Mouse (Mus musculus) fat pad, adult 2 months (tissue): ENCODE results near the gene Rad23b.
"Not testable (repeated sequence)": the region's sequence is repeated elsewhere in the genome, so short reads cannot be mapped to it uniquely, and the experiment has no call there.

ENCODE experiments used
- DNase-seq: peaks from one replicate; pipeline ENCODE4 v3.0.0-alpha.2; 2011; ENCODE audit warnings: low read depth, low spot score; ENCODE audit errors: extremely low read depth

Rad23b gene

DNA sequence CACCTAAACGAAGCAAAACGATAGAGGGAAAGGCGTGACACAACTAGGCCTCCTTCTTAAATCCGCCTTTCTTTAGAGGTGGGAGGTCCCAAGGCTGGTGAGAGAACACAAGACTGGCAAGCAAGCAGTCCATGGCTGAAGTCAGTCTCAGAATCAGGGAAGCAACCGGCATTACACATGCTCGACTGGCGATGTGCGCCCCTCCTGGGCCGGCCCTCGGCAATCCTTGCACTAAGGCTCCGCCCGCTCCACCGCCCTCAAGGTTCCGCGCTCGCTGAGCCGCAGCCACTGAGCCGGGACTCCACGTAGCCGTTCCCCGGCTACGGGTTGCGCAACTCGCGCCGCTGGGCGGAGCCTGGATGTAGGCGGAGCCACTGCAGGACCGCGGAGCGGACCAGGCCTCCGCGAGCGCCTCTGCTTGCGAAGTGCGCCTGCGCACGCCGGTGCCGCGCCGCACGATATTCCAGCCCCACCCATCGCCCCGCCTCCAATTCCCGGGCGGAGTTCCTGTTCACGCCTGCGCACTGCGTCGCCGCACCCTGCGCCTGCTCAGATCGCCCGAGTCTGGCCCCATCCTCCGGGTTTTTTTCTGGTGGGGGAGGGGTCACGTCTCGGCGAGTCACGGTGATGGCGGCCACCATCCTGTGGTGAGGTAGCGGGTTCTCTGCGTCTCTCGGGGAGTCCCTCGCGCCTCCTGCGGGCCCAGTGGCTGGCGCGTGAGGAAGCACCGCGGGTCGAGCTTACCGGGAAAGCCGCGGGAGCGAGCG, at the start of gene Rad23b:
TSS of gene Rad23b (plus strand) at position 592 of the 767 bp plus-strand sequence.
- no peak for DNase-seq

GRCm38 (mm10) chr4:55304121-55304520, 45.7 kb upstream of the Rad23b start:
- no peak for DNase-seq

- no peak for DNase-seq
Observed at GRCm38 (mm10) chr4:55306636-55307035, 43.2 kb upstream of the Rad23b start.

- no peak for DNase-seq
Observed at GRCm38 (mm10) chr4:55316726-55317125, 33.1 kb upstream of the Rad23b start.

DNA sequence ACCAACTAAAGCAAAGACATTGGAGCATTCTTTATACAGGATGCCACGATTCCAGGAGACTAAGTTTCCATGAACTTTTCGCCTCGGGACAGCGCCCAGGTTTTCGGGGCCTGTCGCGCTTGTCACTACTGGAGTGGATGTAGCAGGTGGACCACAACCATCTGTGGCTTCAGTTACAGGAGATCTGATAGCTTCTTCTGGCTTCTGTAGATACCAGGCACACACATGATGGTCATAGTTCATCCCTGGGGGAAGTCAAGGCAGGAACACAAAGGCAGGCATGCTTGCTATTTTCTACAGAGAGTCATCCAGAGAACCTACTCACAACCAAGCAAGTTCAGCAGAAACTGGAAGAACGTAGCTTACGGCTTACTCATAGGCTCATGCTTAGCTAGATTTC, 31.5 kb upstream of the Rad23b start:
- DNase-seq = not testable (repeated sequence)

DNA sequence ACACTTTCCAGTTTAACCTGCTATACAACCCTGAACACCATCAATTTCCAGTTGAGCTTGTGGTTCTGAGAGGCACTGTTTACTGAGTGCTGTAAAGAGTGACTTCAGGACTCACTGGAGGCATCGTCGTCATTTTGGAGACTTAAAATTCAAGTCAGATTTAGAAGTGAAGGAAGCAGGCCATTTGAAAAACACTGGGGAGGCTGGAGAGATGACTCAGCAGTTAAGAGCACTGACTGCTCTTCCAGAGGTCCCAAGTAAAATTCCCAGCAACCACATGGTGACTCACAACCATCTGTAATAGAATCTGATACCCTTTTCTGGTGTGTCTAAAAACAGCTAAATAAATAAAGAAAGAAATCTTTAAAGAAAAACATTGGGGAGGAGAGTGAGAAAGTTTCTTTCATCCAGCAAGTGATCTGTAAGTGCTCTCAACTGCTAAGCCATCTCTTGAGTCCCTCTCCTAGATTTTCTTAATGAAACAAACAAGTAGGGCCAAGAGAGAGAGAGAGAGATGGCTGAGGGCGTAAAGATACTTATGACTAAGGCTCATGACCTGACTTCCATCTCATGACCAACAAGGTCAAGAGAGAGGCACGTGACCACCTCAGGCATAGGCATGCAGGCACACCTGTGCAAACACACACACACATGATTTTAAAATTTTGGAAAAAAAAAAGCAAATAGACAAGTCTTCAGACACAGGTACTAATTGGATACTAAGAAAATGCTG, 23.9 kb upstream of the Rad23b start:
- DNase-seq = no peak

GRCm38 (mm10) chr4:55327508-55327907, 22.3 kb upstream of the Rad23b start:
- DNase-seq = no peak

- DNase-seq = no peak
Observed at GRCm38 (mm10) chr4:55328471-55328870, 21.4 kb upstream of the Rad23b start.

GRCm38 (mm10) chr4:55328928-55329327, 20.9 kb upstream of the Rad23b start:
- not testable (repeated sequence) for DNase-seq

GRCm38 (mm10) chr4:55329621-55330346, 20.1 kb upstream of the Rad23b start:
- DNase-seq = peak; percentile 62

GRCm38 (mm10) chr4:55335030-55335770, 14.6 kb upstream of the Rad23b start:
- no peak for DNase-seq

- no peak for DNase-seq
Observed at GRCm38 (mm10) chr4:55338905-55339304, 10.9 kb upstream of the Rad23b start.

DNA sequence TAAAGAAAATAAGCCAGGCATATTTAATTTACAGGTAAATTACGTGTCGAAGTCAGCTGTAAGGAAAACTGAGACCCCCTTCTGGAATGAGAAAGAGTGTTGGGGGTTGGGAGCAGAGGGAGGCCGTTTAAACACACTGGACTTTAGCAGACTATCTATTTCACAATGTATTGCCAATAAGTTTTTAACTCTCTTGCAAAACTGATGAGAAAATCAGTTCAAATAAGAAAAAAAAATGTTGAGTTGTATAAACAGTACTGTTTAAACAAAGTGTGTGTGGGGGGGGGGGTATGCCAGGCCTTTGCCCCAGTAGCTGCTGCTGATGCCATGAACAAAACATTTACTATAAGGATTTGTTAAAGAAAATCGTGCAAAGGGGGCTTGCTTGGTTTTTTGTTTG, 10.5 kb upstream of the Rad23b start:
- no peak for DNase-seq

DNA sequence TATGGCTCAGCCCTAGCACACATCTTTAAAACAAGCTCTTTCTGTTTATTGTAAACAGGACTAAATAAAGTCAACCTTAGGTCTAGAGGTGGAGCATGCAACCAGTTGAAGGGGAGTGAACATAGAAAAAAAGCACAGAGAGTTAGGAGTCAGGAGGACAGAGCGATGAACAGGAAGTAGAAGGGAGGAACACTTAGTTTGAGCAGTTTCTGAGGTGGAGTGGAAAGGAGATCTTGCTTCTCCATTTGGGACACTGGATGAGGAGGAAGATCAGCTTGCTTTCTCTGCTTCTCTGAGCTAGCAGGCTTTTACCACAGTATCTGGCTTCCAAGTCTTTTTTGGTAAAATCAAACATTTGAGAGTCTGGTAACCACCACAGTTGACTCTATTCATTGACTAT, 8.0 kb upstream of the Rad23b start:
- no peak for DNase-seq

DNA sequence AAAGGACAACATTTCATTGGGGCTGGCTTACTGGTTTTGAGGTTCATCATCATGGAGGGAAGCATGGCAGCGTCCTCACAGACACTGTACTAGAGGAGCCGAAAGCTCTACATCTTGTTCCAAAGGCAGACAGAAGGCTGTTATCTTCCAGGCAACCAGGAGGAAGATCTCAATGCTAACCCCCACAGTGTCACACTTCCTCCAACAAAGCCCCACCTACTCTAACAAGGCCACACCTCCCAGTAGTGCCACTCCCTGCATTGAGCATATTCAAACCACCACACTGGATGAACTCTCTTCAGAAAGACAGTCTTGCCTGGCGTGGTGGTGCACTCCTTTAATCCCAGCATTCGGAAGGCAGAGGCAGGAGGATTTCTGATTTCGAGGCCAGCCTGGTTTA, 7.2 kb upstream of the Rad23b start:
- DNase-seq = no peak

DNA sequence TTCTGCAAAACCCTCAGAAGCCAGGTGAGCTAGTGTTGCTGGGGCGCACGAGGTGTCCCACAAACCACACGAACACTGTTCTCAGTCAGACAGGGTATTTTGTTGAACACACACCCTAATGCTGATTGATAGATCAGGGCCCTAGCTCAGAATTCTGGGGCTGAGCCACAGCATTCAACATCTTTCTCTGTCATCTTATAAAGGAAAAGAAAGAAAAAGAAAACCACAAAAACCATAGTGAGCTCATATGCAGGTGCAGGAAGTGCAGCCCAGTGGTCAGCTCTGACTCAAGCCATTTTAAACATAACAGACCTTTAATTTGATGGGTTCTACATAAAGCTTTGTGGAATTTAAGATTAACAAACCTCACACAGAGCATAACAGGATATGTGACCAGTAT, 6.6 kb upstream of the Rad23b start:
- no peak for DNase-seq

- no peak for DNase-seq
Observed at GRCm38 (mm10) chr4:55348759-55349451, 938 bp upstream of the Rad23b start.

DNA sequence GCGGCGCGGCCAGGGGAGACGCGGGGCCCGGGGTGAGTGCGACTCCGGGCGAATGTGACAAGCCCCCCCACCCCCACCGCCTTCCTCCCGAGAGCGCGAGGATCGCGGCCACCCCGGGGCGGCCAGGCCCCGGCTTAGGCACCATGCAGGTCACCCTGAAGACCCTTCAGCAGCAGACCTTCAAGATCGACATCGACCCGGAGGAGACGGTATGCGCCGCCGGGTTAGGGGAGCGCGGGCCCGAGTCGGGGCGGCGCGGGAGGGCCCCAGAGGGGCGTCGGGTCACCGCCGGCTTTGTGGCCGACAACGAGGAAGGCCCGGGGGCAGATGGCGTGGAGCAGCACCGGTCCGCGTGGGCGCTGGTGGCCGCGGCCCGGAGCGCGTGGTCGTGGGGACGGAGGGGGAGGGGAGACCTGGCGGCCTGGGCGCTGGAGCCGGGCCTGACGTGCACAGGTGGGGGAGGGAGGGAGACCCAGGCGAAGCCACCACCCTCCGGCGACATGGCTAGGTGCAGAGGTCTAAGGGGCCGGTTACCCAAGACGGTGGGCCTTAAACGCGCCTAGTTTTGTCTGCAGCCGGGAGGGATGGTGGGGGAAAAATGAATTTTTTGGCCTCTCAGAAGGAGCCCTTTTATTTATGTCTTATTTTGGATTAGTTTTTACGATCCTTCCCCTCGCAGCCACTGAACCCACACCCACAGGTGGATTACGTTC, 532 bp downstream of the Rad23b start:
- no peak for DNase-seq

DNA sequence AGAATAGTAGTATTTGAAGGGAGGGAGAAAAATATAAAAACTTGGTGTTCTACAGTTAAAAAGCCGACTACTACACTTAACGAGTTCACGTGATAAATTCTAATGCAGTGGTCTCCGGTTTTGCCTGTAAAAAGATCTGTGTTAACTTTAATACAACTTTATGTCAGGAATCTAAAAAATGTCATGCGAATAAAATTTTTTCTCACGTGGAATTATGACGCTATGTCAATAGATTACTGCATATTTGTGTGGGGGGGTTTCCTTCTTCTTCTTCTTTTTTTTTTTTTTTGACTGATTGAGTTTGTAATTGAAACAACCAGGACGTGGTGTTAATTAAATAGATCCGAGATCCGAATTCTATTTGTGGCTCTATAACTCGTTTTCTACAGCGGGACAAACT, 1.2 kb downstream of the Rad23b start:
- no peak for DNase-seq

DNA sequence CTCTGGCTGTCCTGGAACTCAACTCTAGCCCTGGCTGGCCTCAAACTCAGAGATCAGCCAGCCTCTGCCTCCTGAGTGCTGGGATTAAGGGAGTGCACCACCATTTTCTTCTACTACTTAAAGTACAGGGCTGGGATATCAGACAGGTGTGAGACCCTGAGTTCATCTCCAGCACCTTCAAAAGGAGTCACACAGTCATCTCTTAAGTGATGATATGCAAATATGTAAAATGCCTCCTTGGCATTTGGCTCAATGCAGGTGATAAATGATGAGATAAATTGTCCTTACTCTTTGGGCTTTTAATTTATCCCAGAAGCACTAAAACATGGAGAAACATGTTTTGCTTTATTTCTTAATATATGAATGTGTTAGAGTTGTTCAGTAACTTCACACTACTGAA, 2.0 kb downstream of the Rad23b start:
- DNase-seq = no peak
